Mouse (Mus musculus) ES-Bruce4 (cell line): ENCODE measurements around the gene Tmem17. TPM values are rescaled to one million over a fixed set of nuclear protein-coding genes. Genes with fewer than 3 reads are reported as not detected.

Experiments
- H3K27ac ChIP-seq: 2 replicates; pipeline ENCODE4 v1.5.1; 2012; ENCODE audit warnings: low read length, inconsistent platforms; ENCODE audit not compliant: insufficient read depth
- H3K27me3 ChIP-seq: 2 replicates; pipeline ENCODE4 v1.6.1; 2012; ENCODE audit warnings: mild to moderate bottlenecking, low read length, inconsistent platforms; ENCODE audit not compliant: control insufficient read depth, poor library complexity, insufficient read depth, severe bottlenecking
- H3K36me3 ChIP-seq: 2 replicates; pipeline ENCODE4 v1.6.1; 2012; ENCODE audit warnings: inconsistent platforms, mild to moderate bottlenecking, low read length, moderate library complexity; ENCODE audit not compliant: control insufficient read depth, poor library complexity, insufficient read depth, severe bottlenecking
- H3K4me1 ChIP-seq: one replicate; pipeline ENCODE4 v1.8.1; 2011; ENCODE audit warnings: low read length; ENCODE audit not compliant: control insufficient read depth, insufficient read depth
- H3K4me3 ChIP-seq: 2 replicates; pipeline ENCODE4 v1.5.1; 2011; ENCODE audit warnings: low read depth, mild to moderate bottlenecking, low read length
- H3K9ac ChIP-seq: 2 replicates; pipeline ENCODE4 v1.6.1; 2012; ENCODE audit warnings: low read depth, mild to moderate bottlenecking, inconsistent platforms; ENCODE audit not compliant: poor library complexity, severe bottlenecking
- H3K9me3 ChIP-seq: replicated peaks from 2 replicates; pipeline ENCODE4 v1.6.1; 2012; ENCODE audit warnings: mild to moderate bottlenecking, low read length, inconsistent platforms; ENCODE audit not compliant: control insufficient read depth, poor library complexity, insufficient read depth, severe bottlenecking
- CTCF ChIP-seq: IDR thresholded peaks from one replicate; pipeline ENCODE4 v1.8.1; 2011; ENCODE audit warnings: low read depth, low read length
- EP300 ChIP-seq: IDR thresholded peaks from 2 replicates; pipeline ENCODE4 v1.6.1; 2011; ENCODE audit warnings: low read depth, low read length; ENCODE audit not compliant: insufficient read depth
- POLR2A ChIP-seq: IDR thresholded peaks from one replicate; pipeline ENCODE4 v1.8.1; 2011; ENCODE audit warnings: low read length; ENCODE audit not compliant: insufficient read depth
- polyA plus RNA-seq: library from polyadenylated mRNA; stranded (reverse); fragments of >200 nt; gene quantifications from 2 replicates; pipeline ENCODE4 v1.2.4, GENCODE M21; 2011; ENCODE audit warnings: low read depth; ENCODE audit not compliant: missing spikeins, insufficient read depth, insufficient read length

Gene Tmem17
- polyA plus RNA-seq, 1 experiment = 5.6 TPM

DNA sequence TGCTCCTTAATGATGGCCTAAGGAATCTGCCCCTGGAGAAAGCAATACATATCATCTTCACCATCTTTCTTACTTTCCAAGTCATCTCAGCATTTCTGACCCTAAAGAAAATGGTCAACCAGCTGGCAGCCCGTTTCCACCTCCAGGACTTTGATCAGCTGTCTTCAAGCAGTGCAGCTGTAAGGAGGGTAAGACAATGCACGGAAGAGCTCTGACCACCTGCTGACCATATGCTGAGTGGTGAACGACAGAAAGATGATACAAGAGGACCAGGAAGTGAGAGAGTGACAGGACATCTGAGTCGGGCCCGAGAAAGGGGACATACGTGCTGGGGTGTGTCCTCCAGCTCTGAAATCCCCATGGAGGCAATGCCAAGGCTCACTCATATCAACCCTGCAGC is 6.6 kb downstream of the Tmem17 start:
- H3K4me1 ChIP-seq = no peaks in the 10 kb centered on the region
- H3K36me3 ChIP-seq = no peaks in the 10 kb centered on the region
- TF ChIP-seq CTCF (no peak), EP300 (no peak), POLR2A (no peak)

DNA sequence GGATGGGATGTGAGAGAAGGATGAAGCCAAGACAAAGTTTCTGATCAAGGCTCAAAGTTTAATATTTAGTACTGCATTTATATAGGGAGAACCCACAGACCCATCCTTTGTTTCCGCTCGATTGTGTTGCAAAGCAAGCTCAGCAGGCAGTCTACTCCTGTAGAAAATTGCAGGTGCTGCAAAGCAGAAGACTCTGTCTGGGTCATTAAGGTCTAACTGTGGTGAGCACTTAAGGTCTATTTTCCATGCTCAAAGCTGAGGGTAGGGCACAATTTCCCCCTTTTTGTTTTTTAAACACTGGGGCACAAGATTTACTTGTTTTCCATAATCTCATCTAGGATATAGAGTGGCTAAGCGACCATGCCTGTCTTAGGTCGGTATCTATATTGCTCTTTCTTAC is 8.4 kb downstream of the Tmem17 start:
- H3K9me3 ChIP-seq = peaks cover 52% of the 10 kb centered on the region
- no peak for TF ChIP-seq POLR2A
- TF ChIP-seq EP300 = no peak
- no peak for TF ChIP-seq CTCF
- H3K4me1 ChIP-seq = no peaks in the 10 kb centered on the region
- no peak overlapping the region for H3K27ac ChIP-seq
- no peaks in the 10 kb centered on the region; the same call in 1 of the 2 replicates for H3K36me3 ChIP-seq
- H3K9ac ChIP-seq = no peak overlapping the region
- H3K4me3 ChIP-seq = no peak overlapping the region
- no peaks in the 10 kb centered on the region for H3K27me3 ChIP-seq

More for the DNA sequence above, 6.6 kb downstream of the Tmem17 start:
- peaks cover 38% of the 10 kb centered on the region for H3K9me3 ChIP-seq
- no peak overlapping the region for H3K4me3 ChIP-seq
- H3K27me3 ChIP-seq = no peaks in the 10 kb centered on the region
- H3K9ac ChIP-seq = no peak overlapping the region
- no peak overlapping the region for H3K27ac ChIP-seq

DNA sequence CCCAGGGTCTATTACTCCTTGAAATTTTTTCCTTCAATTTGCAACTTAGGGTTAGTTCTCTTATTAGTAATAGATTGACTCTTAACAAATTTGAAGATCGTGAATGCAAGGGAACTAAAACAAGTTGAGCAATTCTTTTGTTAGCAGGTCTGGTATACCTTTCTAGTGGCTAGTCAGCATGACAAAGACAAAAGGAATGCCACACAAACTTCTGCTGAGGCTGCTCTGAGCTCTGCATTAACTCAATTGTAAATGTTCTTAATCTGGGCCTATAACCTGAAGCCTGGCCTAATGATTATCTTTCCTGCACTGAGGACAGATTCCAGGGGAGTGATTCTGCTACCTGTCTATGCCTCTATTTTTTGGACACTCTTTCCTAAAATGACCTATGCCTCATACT is 12.7 kb downstream of the Tmem17 start:
- no peaks in the 10 kb centered on the region; the same call in 1 of the 2 replicates for H3K27me3 ChIP-seq
- H3K27ac ChIP-seq = no peak overlapping the region; the same call in 1 of the 2 replicates
- H3K36me3 ChIP-seq = no peaks in the 10 kb centered on the region; the same call in 1 of the 2 replicates
- H3K4me1 ChIP-seq = no peaks in the 10 kb centered on the region
- H3K9me3 ChIP-seq = peaks cover 71% of the 10 kb centered on the region
- no peak overlapping the region for H3K4me3 ChIP-seq
- no peak overlapping the region for H3K9ac ChIP-seq
- no peak for TF ChIP-seq EP300
- no peak for TF ChIP-seq CTCF
- TF ChIP-seq POLR2A = no peak

DNA sequence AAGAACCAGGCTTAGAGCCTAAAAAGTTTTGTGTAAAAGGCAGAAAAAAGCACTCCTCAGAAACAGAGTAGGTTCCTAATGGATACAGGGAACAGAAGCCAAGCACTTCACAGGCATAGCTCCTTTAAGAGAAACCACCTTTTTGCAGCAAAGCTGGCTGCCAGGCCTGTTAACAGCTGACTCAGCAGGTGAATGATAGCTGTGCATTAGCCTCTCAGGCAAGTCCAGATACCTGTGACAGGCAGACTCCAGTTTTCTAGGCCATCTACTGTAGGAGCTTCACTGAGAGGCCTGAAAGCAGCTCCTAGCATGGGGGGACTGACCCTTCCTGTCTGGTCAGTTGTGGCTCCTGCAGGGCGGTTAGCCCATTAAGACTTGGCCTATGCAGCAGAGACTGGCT is 28.7 kb downstream of the Tmem17 start:
- H3K36me3 ChIP-seq = no peaks in the 10 kb centered on the region
- TF ChIP-seq CTCF (no peak), POLR2A (no peak), EP300 (no peak)
- no peak overlapping the region for H3K9ac ChIP-seq
- H3K27ac ChIP-seq = no peak overlapping the region
- no peak overlapping the region for H3K4me3 ChIP-seq
- H3K9me3 ChIP-seq = no peaks in the 10 kb centered on the region
- no peaks in the 10 kb centered on the region for H3K27me3 ChIP-seq
- H3K4me1 ChIP-seq = no peaks in the 10 kb centered on the region

DNA sequence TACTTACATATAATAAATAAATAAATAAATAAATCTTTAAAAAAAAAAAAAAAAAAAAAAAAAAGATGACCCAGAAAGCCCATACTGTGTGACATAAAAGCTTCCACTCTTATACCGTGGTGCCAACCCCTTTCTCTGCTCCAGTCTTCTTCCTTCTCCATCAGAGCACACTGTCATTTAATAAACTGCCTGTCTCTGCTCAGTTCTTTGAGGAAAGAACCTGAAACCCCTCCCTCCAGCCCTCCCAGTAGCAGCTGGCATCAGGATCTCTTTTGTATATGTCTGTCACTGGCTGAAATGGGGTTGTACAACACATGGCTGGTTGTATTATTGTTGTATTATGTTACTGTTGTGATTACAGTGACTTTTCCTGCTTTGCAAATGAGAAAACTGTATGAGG is 48.2 kb downstream of the Tmem17 start:
- no peak for TF ChIP-seq CTCF
- TF ChIP-seq EP300 = no peak
- no peak for TF ChIP-seq POLR2A
- H3K9me3 ChIP-seq = no peaks in the 10 kb centered on the region
- H3K27ac ChIP-seq = no peak overlapping the region
- H3K27me3 ChIP-seq = no peaks in the 10 kb centered on the region
- no peak overlapping the region for H3K9ac ChIP-seq
- peaks cover 7% of the 10 kb centered on the region for H3K4me1 ChIP-seq
- no peak overlapping the region for H3K4me3 ChIP-seq
- no peaks in the 10 kb centered on the region for H3K36me3 ChIP-seq

DNA sequence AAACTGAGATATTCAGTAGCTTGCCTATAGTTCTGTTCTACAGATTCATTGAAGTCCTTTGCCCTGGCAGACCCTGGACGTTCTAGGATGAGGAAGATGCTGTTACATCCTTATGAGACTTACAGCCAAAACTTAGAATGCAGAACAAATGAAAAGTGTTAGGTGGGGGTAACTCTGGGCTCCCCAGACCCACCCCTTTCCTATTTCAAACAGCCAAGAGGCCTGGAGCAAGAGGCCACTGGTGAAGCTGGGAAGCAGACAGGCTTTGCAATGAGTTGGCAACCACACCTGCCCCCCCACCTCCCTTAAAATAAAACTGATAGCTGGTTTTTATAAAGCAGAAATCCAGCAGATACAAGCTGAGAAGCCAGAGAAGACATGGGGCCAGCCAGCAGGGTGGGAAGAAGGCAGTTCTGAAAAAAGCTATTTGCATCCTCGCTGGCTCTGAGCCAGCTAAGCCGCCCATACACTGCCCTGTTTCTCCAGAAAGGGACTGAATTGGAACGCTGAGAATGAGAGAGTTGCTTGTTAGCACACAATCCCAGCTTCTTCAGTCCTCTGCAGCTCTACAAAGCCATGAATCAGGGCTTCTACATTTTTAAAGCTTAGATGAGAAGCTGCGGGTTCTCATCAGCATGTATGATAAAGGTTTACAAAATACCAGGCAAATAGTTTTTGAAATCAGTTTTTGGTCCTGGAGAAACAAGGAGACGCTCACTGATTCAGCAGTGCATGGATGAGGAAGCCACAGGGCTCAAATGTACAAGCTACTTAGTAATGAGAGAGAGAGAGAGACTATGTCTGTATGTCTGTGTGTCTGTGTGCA is 48.8 kb downstream of the Tmem17 start:
- Histone ChIP-seq H3K9ac (no peak overlapping the region), H3K27ac (no peak overlapping the region), H3K9me3 (no peaks in the 10 kb centered on the region), H3K36me3 (no peaks in the 10 kb centered on the region), H3K27me3 (no peaks in the 10 kb centered on the region), H3K4me1 (peaks cover 7% of the 10 kb centered on the region), H3K4me3 (no peak overlapping the region)
- TF ChIP-seq CTCF (no peak), POLR2A (no peak), EP300 (no peak)
